Mouse (Mus musculus) erythroblast, adult 5-6 weeks (primary cell): Measurements from ENCODE around the gene Helz. TPM values are rescaled to one million over a fixed set of nuclear protein-coding genes. Genes with fewer than 3 reads are reported as not detected.
"Not testable (repeated sequence)": the region's sequence is repeated elsewhere in the genome, so short reads cannot be mapped to it uniquely, and the experiment has no call there.

Experiments
- ATAC-seq: replicated peaks from 2 replicates; pipeline ENCODE4 v1.8.0; 2016; ENCODE audit warnings: moderate number of reproducible peaks, mild to moderate bottlenecking, moderate TSS enrichment, inconsistent platforms; ENCODE audit not compliant: poor library complexity, low FRiP score, severe bottlenecking
- total RNA-seq, 2 experiments: library from RNA; stranded (forward) in 1 of 2; stranded (reverse) in 1 of 2; fragments of 150-400 nt in 1 of 2; fragments of 200-764, 138-1000 nt in 1 of 2; gene quantifications; 2 replicates each; pipeline versions ENCODE4 v1.2.3 to v1.2.4; 2015 to 2017; ENCODE audit warnings: low replicate concordance in 2 of 2

Gene Helz
- total RNA-seq (2015; ENCODE audit: low replicate concordance) (7.1 and 8.8 TPM in 2 replicates), total RNA-seq (2017; ENCODE audit: low replicate concordance) (7.8 and 12.0 TPM in 2 replicates)

DNA sequence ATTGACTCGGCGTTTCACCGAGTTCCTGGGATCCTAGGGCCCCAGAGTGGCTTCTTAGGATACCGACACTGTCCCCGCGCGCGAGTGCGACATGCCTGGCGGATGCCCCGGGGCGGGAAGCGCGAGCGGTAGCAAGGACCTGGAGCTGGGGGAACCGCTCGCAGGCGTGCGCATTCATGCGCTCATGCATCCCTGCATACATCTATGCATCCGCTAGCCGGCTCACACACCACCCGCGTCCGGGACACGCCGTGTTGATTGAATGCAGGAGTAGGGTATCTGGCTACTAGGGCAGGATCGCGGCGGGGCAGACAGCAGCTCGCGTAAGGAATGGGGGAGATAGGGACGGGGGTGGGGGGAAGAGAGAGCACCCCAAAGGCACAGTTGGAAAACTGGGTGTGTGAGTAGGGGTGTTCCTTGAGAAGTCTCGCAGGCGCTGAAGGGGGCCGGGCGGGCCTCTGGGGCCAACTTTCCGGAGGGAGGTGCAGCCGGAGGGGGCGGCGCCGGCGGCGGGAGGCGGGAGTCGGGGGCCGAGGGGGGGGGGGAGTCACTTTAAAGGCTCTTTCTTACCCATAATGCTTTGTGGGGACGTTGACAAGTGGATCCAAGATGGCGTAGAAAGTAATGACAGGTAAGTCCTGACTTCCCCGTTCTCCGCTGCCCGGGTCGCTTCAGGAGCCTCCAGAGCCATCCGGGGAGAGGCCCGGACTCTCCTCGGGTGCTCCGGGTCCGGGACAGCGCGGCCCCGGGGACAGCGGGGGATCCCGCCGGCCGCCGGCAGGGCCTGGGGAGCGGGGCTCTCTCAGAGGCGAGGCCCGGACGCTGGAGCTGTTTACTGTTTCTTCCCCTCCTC is at the start of gene Helz:
Gene Helz, plus strand, starts transcription at position 580 of the 853 bp plus-strand sequence.
- peak; percentile 53 for ATAC-seq

DNA sequence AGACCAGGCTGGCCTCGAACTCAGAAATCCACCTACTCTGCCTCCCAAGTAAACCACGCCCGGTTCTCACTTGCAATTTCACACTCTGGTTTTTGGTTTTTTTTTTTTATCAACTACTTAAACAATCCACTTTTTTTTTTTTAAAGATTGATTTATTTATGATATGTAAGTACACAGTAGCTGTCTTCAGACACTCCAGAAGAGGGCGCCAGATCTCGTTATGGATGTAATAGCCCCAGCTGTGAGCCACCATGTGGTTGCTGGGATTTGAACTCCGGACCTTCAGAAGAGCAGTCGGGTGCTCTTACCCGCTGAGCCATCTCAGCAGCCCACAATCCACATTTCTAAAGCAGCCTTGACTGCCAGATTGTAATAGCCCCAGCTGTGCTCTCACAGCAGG is 44.9 kb upstream of the Helz start:
- ATAC-seq, result no peak

GRCm38 (mm10) chr11:107504364-107504763 is 43.4 kb upstream of the Helz start:
- ATAC-seq, result not testable (repeated sequence)

- ATAC-seq, result no peak
Observed at GRCm38 (mm10) chr11:107506260-107506659, 41.5 kb upstream of the Helz start.

GRCm38 (mm10) chr11:107509631-107510338 is 37.9 kb upstream of the Helz start:
- no peak for ATAC-seq

DNA sequence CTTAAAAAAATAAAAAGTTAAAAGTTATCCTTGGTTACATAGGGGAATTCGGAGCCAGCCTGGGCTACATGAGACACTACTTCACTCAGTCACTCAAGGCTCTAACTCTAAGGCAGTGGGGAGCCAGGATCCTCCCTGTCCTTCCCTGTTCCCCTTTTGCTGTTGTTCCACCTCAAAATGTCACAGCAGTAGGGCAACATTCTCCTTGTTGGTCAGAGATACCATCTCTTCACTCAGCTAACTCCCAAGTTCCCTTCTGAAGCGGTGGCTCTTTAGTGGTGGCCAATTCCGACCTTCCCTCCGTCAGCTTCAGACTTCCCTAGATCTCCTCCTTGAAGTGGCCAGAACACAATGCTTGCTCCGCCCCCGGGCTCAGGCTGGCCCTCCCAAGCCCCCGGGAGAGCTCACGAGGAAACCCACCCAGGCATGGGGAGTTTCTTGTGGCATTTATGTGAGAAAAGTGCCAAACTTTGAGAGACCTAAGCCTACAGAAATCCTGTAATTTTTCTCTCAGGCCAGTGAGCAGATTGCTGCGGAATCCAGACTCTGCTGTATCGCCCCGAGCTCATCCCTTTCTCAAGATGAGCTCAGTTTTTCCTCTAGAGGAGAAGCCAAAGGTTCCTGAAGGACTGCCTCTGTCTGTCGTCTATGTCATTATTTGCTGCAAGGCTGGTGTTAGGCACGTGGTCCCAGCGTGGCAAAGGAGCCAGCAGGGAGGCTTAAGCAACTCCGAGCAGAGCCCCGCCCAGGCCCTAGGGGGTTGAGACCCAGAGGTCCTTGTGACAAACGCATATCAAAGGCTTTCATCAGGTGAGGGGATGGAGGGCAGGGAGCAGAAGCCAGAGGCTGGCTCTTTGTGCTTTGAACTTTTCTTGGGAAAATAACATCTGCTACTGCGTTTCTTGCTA is 37.1 kb upstream of the Helz start:
- no peak for ATAC-seq

GRCm38 (mm10) chr11:107511954-107512353 is 35.8 kb upstream of the Helz start:
- ATAC-seq, result peak; percentile 70

GRCm38 (mm10) chr11:107513047-107513446 is 34.7 kb upstream of the Helz start:
- no peak for ATAC-seq

GRCm38 (mm10) chr11:107516387-107516786 is 31.3 kb upstream of the Helz start:
- ATAC-seq, result no peak

GRCm38 (mm10) chr11:107518645-107519429 is 28.9 kb upstream of the Helz start:
- ATAC-seq, result no peak

GRCm38 (mm10) chr11:107521153-107521552 is 26.6 kb upstream of the Helz start:
- no peak for ATAC-seq

- ATAC-seq, result no peak
Observed at GRCm38 (mm10) chr11:107524966-107525365, 22.8 kb upstream of the Helz start.

DNA sequence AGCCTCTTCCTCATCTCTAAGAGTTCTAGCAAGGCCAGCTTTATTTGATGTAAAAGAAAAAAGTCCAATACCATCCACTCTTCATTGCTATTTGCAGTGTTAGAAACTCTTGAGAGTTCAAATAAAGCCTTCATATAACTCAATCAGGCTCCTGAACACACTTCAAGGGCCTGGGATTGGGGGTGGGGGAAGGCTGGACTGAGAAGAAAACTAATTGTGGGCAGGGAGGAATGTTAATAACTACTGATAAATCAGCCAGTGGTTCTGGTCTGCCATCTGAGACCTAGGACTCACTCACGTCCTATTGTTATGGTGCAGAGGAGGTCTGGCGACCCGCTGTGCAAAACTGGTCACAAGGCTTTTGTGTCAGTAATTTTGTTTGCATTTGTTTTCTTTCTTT is 20.1 kb upstream of the Helz start:
- no peak for ATAC-seq

- no peak for ATAC-seq
Observed at GRCm38 (mm10) chr11:107529320-107529719, 18.4 kb upstream of the Helz start.

DNA sequence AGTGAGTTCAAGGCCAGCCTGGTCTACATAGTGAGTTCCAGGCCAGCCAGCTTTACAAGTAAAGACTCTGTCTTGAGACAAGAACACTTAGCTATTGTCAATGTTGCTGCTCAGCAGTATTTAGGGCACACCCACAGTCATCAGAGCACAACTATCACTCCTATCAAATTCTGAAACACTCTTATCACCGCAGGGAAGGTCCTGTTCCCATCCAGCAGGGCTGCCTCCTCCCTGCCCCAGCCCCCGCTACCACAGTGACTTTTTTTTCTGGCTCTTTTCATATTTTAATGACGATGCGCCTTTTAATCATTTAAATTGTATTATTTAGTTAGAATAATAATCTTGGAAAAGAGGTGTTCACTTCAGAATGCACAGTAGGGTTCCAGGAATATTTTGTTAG is 16.3 kb upstream of the Helz start:
- no peak for ATAC-seq

DNA sequence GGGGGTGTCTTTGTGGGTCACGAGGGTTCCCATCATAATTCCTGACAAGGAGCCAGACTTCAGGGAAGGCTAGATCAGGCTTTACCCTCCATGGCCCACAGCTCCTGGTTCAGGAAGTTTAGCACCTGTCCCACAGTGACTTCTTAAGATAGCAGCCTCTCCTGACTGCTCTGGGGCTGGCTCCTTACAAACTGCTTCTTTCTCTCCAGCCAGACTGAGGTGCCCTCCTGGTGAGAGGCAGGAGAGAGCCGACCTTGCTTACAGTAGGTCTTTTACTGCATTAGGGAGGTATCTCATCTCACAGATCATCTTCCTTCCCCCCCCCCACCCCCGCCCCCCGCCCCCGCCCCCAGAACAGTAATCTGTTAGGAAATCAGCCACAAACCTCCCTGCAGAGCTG is 15.5 kb upstream of the Helz start:
- ATAC-seq, result no peak

DNA sequence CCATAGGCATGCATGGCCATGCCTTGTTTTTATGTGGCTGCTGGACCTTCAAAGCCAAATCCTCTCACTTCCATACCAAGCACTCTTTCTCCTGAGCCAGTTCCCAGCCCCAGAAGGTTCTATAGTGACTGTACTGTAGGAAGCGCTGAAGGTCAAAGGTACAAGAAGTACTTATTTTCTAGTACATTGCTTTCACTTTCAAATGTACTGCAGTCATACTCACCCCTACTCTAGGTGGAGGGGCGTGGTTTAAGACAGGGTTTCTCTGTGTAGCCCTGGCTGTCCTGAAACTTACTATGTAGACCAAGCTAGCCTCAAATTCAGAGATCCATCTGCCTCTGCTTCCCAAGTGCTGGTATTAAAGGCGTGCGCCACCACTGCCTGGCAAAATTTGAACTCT is 8.7 kb upstream of the Helz start:
- no peak for ATAC-seq

GRCm38 (mm10) chr11:107540339-107540738 is 7.4 kb upstream of the Helz start:
- ATAC-seq, result no peak

DNA sequence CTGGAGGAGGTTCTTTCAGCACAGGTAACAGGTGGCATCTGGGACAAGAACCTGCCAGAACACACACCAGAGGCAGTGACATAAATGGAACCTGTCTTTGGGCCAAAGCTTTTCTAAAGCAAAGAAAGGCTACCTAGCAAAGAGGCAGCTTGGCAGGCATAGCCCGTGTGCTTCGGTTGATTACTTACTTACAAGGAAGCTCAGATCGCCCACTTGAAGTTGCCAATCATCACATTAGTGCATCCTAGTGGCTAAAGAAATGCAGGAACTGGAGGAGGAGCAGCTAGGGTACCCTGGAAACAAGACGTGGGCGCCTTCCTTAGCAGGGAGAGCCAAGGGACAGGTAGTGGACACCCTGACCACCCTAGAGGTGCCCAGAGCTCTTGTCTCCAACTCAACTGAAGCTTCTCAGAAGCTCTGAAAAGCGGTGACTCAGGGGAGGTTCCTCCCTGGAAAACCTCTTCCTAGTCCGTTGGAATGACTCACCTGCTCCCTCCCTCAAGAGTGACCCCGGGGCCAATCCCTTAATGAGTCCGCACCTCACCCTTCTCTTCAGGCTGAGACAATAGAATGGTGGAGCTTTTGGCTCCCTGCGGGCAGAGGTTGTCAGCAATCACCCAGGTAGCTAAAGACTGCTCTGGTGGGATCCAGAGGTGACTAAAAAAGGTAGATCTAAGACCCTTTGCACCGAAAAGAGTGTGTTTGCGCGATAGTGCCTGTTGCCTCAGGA is 1.8 kb upstream of the Helz start:
- ATAC-seq, result no peak
